Mouse (Mus musculus): ENCODE measurements around the gene Cd3d. TPM values are rescaled to one million over a fixed set of nuclear protein-coding genes. Genes with fewer than 3 reads are reported as not detected.
"Not testable (repeated sequence)": the region's sequence is repeated elsewhere in the genome, so short reads cannot be mapped to it uniquely, and the experiment has no call there.

Gene Cd3d
- total RNA-seq (2021) = not detected
- long read RNA-seq, experiment 1 = 0 reads
- long read RNA-seq, experiment 2 = 0 reads

- intact Hi-C loops (cut with DNase I) = no loop called here
- DNase-seq (ENCODE audit: low spot score in 2 of 2) = no peak
Measured at GRCm38 (mm10) chr9:44981676-44982075, at the start of gene Cd3d. Gene Cd3d (plus strand): TSS chr9:44981786.

DNA sequence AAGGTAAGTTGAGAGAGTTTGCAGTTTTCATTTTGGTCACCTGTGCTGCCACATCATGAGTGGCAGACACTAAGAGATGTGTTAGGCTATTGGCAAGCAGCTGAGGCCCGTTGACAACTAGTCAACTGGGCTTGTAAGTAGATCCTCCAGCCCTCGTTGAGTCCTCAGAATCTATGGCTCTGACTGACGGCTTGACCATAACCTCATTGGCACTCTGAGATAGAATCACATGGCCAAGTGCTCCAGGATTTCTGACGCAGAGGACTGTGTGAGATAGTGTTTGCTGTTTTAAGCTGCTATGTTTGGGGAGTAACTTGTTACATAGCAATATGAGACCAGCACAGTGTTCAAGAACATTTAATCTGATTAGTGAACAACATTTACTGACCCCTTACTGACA, 39.8 kb upstream of the Cd3d start:
- no peak for DNase-seq (ENCODE audit: low spot score in 2 of 2)
- intact Hi-C loops (cut with DNase I) = no loop called here

DNA sequence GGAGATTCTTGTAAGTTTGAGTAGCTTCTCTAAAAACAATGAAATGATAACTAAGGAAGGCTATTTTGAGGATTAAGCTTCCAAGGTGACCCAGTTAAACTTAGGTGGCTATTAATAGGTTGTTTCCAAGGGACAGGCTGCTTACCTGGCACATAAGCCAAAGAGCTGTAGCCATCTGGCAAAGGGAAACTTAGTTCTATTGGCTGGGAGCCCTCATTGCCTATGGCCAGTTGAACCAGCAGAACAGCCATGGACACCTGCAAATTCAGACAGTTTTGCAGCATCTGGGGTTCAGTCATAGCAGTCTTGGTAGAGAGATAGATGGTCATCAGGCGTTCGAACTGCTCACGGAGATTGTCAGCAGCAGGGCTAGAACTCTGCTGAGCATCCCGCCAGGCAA, 39.2 kb upstream of the Cd3d start:
- intact Hi-C loops (cut with DNase I) = no loop called here
- no peak for DNase-seq (ENCODE audit: low spot score in 2 of 2)

DNA sequence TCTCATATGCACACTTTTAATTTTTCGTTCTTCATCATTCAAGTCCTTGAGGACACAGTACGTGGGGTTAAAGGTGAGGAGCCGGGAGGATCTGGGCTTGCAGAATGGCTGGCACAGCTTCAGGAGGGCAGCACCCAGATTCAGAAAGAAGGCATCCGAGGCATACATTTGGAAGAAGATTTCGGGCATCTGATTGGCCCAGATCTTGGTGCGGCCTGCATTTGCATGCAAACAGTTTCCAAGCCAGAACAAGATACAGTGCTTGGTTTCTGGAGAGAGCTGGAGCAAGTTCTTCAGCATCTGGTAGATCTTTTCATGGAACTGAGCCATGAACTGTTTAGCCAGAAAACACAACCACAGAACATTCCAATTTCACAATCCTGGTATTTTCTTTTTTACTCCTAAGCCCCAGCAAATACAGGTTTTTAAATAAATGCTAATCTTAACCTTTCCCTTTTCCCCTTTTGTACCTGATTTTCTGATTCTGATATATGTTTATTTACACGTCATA, 35.3 kb upstream of the Cd3d start:
- no peak for DNase-seq (ENCODE audit: low spot score in 2 of 2)
- intact Hi-C loops (cut with DNase I) = no loop called here

- DNase-seq (ENCODE audit: low spot score in 2 of 2) = no peak
- intact Hi-C loops (cut with DNase I) = no loop called here
Measured at GRCm38 (mm10) chr9:44947836-44948235, 33.8 kb upstream of the Cd3d start.

DNA sequence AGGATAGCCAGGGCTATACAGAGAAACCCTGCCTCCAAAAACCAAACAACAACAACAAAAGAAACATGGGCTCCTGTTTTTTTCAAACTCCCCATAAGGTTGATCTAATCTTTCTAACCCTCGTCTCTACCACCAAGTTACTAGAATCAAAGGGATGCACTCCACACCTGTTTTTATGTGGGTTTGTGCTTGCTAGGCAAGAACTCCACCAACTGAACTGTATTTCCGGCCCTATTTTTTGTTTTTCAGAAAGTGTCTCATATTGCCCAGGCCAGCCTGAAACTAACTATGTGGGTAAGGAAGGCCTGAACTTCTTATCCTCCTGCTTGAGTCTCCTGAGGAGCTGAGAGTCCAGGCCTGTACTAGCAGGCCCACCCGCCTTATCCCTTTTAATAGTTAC, 27.2 kb upstream of the Cd3d start:
- no peak for DNase-seq (ENCODE audit: low spot score in 2 of 2)
- intact Hi-C loops (cut with DNase I) = no loop called here

- peak; percentile 99 for DNase-seq (ENCODE audit: low spot score in 2 of 2)
- intact Hi-C loops (cut with DNase I) = loop anchor here (5.0 kb wide), 2 partner anchors 92 to 182 kb away; partner anchors contain the start of gene Mpzl3
Measured at GRCm38 (mm10) chr9:44965126-44965832, 16.3 kb upstream of the Cd3d start, which contains the start of gene Ube4a. Gene Ube4a (minus strand): TSS chr9:44965600.

GRCm38 (mm10) chr9:44965833-44966466, 15.6 kb upstream of the Cd3d start:
- intact Hi-C loops (cut with DNase I) = loop anchor here (5.0 kb wide), 2 partner anchors 91 to 181 kb away; partner anchors contain the start of gene Mpzl3
- DNase-seq (ENCODE audit: low spot score in 2 of 2) = no peak

GRCm38 (mm10) chr9:44966815-44967242, 14.8 kb upstream of the Cd3d start:
- DNase-seq (ENCODE audit: low spot score in 2 of 2) = peak; percentile 56 to 60
- intact Hi-C loops (cut with DNase I) = loop anchor here (5.0 kb wide), 2 partner anchors 90 to 180 kb away; partner anchors contain the start of gene Mpzl3

- intact Hi-C loops (cut with DNase I) = loop anchor here (5.0 kb wide), 2 partner anchors 90 to 180 kb away; partner anchors contain the start of gene Mpzl3
- not testable (repeated sequence) for DNase-seq (ENCODE audit: low spot score in 2 of 2)
Measured at GRCm38 (mm10) chr9:44967763-44968162, 13.8 kb upstream of the Cd3d start.

DNA sequence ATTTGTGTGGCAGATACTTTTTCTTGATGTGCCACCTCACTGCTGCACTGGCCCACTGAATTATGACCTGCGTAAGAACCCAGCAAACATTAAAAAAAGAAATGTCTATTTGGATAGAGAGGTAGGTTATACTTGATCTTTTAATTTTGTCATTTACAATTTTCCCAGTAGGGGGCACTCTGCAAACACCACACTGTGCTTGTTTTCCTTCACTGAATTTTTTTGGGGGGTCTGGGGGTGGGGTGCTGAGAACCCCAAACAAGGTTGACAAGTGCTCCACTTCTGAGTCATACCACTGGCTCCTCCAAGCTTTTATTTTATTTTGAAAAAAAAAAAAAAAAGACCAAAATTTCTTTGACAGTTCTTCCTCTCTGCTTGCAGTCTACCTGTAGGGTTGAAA, 12.1 kb upstream of the Cd3d start:
- intact Hi-C loops (cut with DNase I) = loop anchor here (5.0 kb wide), 2 partner anchors 88 to 178 kb away; partner anchors contain the start of gene Mpzl3
- DNase-seq (ENCODE audit: low spot score in 2 of 2) = no peak

DNA sequence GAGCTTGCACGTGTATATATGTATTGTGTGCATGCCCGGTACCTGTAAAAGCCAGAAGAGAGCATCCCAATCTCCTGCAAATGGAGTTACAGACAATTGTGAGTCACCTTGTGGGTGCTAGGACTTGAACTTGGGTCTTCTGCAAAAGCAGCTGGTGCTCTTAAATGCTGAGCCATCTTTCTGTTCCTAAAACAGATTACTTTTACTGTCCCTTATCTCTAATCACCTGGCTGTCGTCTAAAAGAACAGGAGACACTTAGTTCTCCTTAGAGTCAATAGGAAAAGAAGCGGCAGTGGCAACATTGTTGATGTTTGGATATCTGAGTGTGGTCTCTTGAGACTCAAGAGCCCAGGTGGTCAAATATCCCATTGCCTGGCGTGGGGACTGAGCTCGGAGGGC, 3.8 kb upstream of the Cd3d start:
- intact Hi-C loops (cut with DNase I) = no loop called here

DNA sequence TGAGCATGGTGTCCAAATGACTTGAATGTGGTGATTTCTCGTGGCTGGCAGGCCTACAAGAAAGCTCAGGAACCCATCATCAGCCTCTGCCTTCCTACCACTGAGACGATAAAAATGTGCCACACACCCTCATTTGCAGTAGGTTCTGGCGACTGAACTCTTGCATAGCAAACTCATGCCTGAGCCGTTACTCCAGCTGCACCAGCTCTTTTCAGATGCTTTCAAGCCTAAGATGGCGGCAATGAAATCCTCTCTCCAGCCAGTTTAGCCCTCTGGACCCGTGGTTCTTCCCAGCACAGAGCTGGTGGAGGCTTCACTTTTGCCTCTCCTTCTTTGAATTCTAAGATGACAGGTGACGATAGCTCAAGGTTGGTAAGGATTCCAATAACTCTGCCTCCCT, 1.8 kb upstream of the Cd3d start:
- intact Hi-C loops (cut with DNase I) = no loop called here
- no peak for DNase-seq (ENCODE audit: low spot score in 2 of 2)

More for the DNA sequence above, 3.8 kb upstream of the Cd3d start:
- DNase-seq (ENCODE audit: low spot score in 2 of 2) = no peak

DNA sequence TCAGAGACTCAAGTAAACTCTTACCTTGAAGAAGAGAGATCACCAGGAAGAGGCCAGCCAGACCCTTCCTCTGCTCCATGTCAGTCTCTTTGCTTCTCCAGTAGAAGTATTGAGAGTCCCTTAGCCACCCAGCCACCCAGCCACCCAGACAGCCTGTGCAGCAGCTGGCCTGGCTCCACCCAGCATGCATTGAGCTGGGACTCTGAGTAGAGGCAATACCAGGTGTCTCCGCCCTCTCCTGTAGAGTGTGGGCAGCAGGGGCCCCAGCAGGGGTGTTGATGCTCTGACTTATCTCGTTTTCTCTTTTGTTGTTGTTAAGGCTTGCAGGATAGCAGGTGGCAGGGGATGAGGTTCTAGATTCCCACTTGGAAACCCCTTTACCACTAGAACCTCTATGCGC, 1.3 kb upstream of the Cd3d start, which contains the start of gene Cd3g:
Gene Cd3g (minus strand): TSS at position 190 of the 400 bp plus-strand sequence.
- DNase-seq (ENCODE audit: low spot score in 2 of 2) = no peak
- intact Hi-C loops (cut with DNase I) = no loop called here

DNA sequence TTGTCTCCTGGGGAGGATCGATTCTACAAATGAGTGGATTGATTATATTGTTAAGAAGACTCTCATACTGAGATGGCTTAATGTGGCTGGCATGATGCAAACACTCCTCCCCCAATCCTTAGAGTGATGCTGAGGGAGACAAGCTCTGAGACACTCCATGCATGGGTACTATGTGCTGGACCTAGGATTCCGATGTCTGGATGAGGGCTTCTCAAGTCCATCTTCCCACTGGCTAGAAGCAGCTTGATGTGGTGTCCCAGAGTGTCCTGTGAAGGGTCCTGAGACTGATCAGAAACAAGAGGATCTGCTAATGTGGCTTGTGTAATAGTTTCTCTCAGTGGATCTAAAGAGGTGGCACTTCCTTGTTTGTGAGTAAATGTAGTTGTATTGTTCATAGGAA, 482 bp upstream of the Cd3d start:
- intact Hi-C loops (cut with DNase I) = no loop called here
- DNase-seq (ENCODE audit: low spot score in 2 of 2) = no peak

DNA sequence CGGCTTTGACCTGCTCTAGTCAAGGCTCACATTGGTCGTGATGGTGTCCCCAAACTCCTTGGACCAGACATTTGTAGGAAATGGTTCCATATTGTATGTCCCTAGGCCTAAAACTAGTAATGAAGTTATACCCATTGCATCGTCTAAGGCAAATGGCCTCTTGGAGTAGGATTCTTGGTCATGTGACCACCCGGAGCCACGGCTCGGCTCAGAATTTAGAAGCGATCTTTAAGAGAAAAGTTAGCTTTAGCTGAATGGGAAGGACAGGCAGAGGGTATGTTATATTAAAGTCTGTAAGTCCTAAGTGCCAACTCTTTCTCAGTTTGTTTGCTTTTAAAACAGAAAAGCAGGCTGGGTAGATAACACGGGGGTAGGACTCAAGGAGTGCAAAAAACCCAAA, 495 bp downstream of the Cd3d start:
- DNase-seq (ENCODE audit: low spot score in 2 of 2) = no peak
- intact Hi-C loops (cut with DNase I) = no loop called here

DNA sequence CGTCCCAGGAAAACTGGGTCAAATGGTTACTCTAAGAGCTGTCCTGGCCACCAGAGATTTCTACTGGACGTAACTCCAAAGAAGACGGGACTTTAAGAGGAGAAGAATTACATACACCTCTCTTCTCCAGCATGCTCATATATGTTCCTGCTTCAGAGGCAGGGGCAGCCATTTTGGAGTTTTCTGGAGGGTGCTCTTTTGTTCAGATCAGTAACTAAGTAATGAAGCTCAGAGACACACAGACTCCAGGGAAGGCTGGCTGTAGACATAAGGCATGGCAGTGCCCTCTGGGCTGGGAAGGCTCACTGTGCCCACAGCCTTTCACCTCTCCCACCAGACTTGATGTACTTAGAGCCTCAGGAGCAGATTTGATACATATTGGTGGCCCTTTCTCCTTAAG, 945 bp downstream of the Cd3d start:
- intact Hi-C loops (cut with DNase I) = no loop called here
- no peak for DNase-seq (ENCODE audit: low spot score in 2 of 2)

DNA sequence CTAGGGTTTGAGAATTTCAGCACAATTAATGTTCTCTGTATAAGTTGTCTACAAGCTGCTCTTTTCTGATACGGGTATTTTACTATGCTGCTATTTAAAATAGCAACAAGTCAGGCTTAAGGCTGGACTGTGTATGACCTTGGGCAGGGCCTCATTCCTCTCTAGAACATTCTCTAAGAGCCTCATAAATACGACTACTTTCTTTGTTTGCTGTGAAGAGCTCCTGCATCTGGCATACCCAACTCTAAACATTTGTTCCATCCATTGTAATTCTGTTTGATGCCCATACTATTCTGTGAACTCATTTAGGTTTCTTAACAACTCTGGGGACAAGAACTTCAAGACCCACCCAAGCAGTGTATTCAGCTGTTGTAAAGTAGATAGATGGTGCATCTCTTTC, 1.4 kb downstream of the Cd3d start:
- DNase-seq (ENCODE audit: low spot score in 2 of 2) = no peak
- intact Hi-C loops (cut with DNase I) = no loop called here

DNA sequence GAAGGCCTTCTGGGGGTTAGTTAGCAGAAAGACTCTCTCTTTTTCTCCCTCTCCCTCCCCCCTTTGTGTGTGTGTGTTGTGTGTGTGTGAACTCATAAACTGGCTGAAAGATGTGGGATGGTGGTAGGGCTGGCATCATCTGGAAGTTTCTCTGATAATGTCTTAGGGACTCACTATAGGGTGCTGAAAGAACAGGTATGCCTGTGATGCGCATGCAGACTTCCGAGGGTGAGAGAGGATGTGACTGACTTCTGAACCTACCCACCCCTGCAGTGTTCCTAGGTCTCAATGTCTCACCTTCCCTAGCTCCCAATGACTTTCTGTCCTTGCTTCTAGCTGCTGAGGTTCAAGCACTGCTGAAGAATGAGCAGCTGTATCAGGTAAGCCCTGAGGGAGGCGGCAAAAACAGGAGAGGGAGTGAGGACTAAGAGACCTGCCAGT, 4.2 kb downstream of the Cd3d start:
- intact Hi-C loops (cut with DNase I) = no loop called here
- DNase-seq (ENCODE audit: low spot score in 2 of 2) = no peak

GRCm38 (mm10) chr9:44986242-44986781, 4.7 kb downstream of the Cd3d start:
- intact Hi-C loops (cut with DNase I) = no loop called here
- DNase-seq (ENCODE audit: low spot score in 2 of 2) = no peak

Measured in left cerebral cortex, postnatal 14 days (tissue).